Mouse (Mus musculus): Measurements from ENCODE around the gene Galns. TPM values are rescaled to one million over a fixed set of nuclear protein-coding genes. Genes with fewer than 3 reads are reported as not detected.

The Galns gene
- total and polyA plus RNA-seq, 3 experiments = 16.4 to 25.6 (median 25.6) TPM

DNA sequence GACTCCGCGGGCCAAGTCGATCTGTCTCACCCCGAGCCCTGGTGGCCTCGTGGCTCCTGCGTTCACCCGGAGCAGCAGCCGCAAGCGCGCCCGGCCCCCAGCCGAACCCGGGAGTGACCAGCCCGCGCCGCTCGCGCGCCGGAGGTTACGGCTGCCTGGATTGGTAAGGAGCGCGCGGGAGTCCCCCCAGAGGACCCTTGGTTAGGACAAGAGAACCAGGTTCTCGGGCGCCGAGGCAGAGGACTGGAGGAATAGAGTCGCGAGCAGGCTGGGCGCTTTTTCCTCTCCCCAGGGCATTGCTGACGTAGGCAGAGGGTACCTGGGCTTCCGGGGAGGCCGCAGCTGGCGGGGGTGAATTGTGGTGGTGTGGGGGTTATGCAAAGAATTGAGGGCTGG is 43.2 kb downstream of the Galns start:
- dilution Hi-C loops (cut with MboI; ENCODE audit: extremely low pct_ligation_motif_present, extremely low pct_unique_long_range_greater_than_20kb, low sequenced_read_pairs) = no loop called here
- peaks cover 37 to 61% of the 10 kb centered on the region in 2 experiments for H3K36me3 ChIP-seq (replicated peaks in 1 of 2; ENCODE audit: control insufficient read depth in 1 of 2, insufficient read depth in 1 of 2, low read length in 1 of 2)
- in situ Hi-C loops (cut with MboI; ENCODE audit: low pct_ligation_motif_present, low pct_unique_long_range_greater_than_20kb, low sequenced_read_pairs) = no loop called here
- H3K4me3 ChIP-seq (replicated peaks in 1 of 3; ENCODE audit: low read depth in 2 of 3, low read length in 2 of 3, poor library complexity in 1 of 3) = peak overlapping the region; percentile 64 to 99 (median 80)
- peak; percentile 67; the same call in 1 of the 2 replicates for TF ChIP-seq MAZ (IDR thresholded peaks at IDR 0.05; ENCODE audit: low read depth, low read length)
- no peak for TF ChIP-seq ZKSCAN1 (IDR thresholded peaks at IDR 0.05; ENCODE audit: borderline replicate concordance, low read depth, low read length)
- TF ChIP-seq BHLHE40 (IDR thresholded peaks at IDR 0.05; ENCODE audit: low read depth, low read length) = peak; percentile 29; the same call in 1 of the 2 replicates
- TF ChIP-seq MEF2A (IDR thresholded peaks at IDR 0.05; ENCODE audit: borderline replicate concordance, low read depth, low read length) = 0 out of 2 replicates have a peak, but pooled peaks have one; percentile 19
- TF ChIP-seq ELF1 (IDR thresholded peaks at IDR 0.05; ENCODE audit: low read depth, low read length) = peak; percentile 81
- TF ChIP-seq E2F4 (IDR thresholded peaks at IDR 0.05; ENCODE audit: insufficient replicate concordance, low read depth, low read length) = no peak
- TF ChIP-seq ETS1 (conservative IDR thresholded peaks at IDR 0.05; ENCODE audit: low read depth, low read length) = peak; percentile 72
- TF ChIP-seq ZC3H11A (IDR thresholded peaks at IDR 0.05; ENCODE audit: low read depth, low read length) = no peak
- peaks cover 5% of the 10 kb centered on the region for H3K9me3 ChIP-seq (replicated peaks; ENCODE audit: low read length)
- peak; percentile 93 for DNase-seq (ENCODE audit: extremely low read depth)
- peak overlapping the region; percentile 99 for H3K9ac ChIP-seq (ENCODE audit: insufficient read depth, low read depth)
- H3K79me2 ChIP-seq (replicated peaks; ENCODE audit: control insufficient read depth, extremely low read depth, insufficient read depth, poor library complexity, severe bottlenecking) = peaks cover 13% of the 10 kb centered on the region
- peak overlapping the region; percentile 47; the same call in 1 of the 2 replicates for H3K4me2 ChIP-seq (ENCODE audit: insufficient read depth, low read depth, poor library complexity, severe bottlenecking)
- H3K4me1 ChIP-seq (ENCODE audit: control insufficient read depth in 1 of 2, insufficient read depth in 2 of 2) = peaks cover 10 to 36% of the 10 kb centered on the region in 2 experiments; a peak in 3 of 4 replicates
- peak overlapping the region; percentile 99 for H3K27ac ChIP-seq (ENCODE audit: insufficient read depth, low read depth)
- no peaks in the 10 kb centered on the region for H3K27me3 ChIP-seq (replicated peaks)

DNA sequence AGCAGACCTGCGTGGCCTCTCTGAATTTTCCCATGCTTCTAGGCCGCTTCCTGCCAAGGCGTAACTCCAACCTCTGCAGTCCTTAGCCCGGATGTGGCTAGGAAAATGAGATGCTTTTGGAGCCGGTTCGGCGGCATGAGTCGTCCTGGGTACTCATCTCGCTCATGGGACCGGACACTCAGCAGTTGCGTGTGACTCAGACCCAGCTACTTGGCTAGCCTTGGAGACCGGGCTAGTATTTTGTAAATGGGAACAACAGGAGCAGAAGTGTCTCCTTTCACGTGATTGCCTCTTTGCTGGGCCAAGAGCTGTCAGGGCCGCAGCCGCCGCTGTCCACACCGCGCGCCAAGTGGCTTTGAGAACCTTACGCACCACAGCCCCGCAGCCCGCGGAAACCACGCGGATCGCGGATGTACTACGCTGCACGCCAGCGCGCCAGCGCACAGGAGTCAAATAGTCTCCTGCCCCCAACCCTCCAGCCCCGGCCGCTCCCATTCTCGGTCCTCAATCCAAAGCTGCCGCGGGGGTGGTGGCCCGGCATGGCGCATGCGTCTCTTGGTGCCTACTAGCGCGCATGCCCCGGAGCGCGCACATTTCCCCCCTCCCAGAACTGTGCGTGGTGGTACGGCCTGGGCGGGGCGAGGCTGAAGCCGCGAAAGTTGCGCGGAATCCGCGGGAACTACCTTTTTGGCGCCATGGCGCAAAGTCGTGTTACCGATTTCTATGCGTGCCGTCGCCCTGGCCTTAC is 43.7 kb downstream of the Galns start, which contains the start of gene Cdt1:
Cdt1 (plus strand) TSS at position 655 of the 748 bp plus-strand sequence.
- Histone ChIP-seq H3K4me3 (replicated peaks in 1 of 3; ENCODE audit: low read depth in 2 of 3, low read length in 2 of 3, poor library complexity in 1 of 3) (peak within 1 kb of the TSS; percentile 74 to 99 (median 80)), H3K27me3 (replicated peaks) (no peaks in the 10 kb centered on the region), H3K4me2 (ENCODE audit: insufficient read depth, low read depth, poor library complexity, severe bottlenecking) (peak within 1 kb of the TSS; percentile 47), H3K9me3 (replicated peaks; ENCODE audit: low read length) (peaks cover 5% of the 10 kb centered on the region), H3K27ac (ENCODE audit: insufficient read depth, low read depth) (peak within 1 kb of the TSS; percentile 99), H3K79me2 (replicated peaks; ENCODE audit: control insufficient read depth, extremely low read depth, insufficient read depth, poor library complexity, severe bottlenecking) (peaks cover 13% of the 10 kb centered on the region), H3K36me3 (replicated peaks in 1 of 2; ENCODE audit: control insufficient read depth in 1 of 2, insufficient read depth in 1 of 2, low read length in 1 of 2) (peaks cover 34 to 57% of the 10 kb centered on the region in 2 experiments), H3K4me1 (ENCODE audit: control insufficient read depth in 1 of 2, insufficient read depth in 2 of 2) (peaks cover 9 to 30% of the 10 kb centered on the region in 2 experiments; a peak in 3 of 4 replicates), H3K9ac (ENCODE audit: insufficient read depth, low read depth) (peak within 1 kb of the TSS; percentile 99)
- in situ Hi-C loops (cut with MboI; ENCODE audit: low pct_ligation_motif_present, low pct_unique_long_range_greater_than_20kb, low sequenced_read_pairs) = no loop called here
- dilution Hi-C loops (cut with MboI; ENCODE audit: extremely low pct_ligation_motif_present, extremely low pct_unique_long_range_greater_than_20kb, low sequenced_read_pairs) = no loop called here
- DNase-seq (ENCODE audit: extremely low read depth) = peak; percentile 95
- TF ChIP-seq HCFC1 (IDR thresholded peaks at IDR 0.05; ENCODE audit: low read depth, low read length) (peak; percentile 77), ZKSCAN1 (IDR thresholded peaks at IDR 0.05; ENCODE audit: borderline replicate concordance, low read depth, low read length) (no peak), TBP (conservative IDR thresholded peaks at IDR 0.05; ENCODE audit: low read depth, low read length) (peak; percentile 73), MAFK (IDR thresholded peaks at IDR 0.05; ENCODE audit: insufficient replicate concordance, low read length) (no peak), MYC (IDR thresholded peaks at IDR 0.05; ENCODE audit: low read depth, low read length) (no peak; the same call in 1 of the 2 replicates), GABPA (IDR thresholded peaks at IDR 0.05; ENCODE audit: insufficient replicate concordance, low read depth, low read length) (no peak), SIN3A (IDR thresholded peaks at IDR 0.05; ENCODE audit: low read length) (peak; percentile 93), RCOR1 (conservative IDR thresholded peaks at IDR 0.05; ENCODE audit: low read depth, low read length) (peak; percentile 53; the same call in 1 of the 2 replicates), CHD2 (IDR thresholded peaks at IDR 0.05; ENCODE audit: low read length) (peak; percentile 62), POLR2AphosphoS2 (IDR thresholded peaks at IDR 0.05; ENCODE audit: low read depth, low read length) (no peak; the same call in 1 of the 2 replicates), KAT2A (IDR thresholded peaks at IDR 0.05; ENCODE audit: insufficient replicate concordance, low read length) (peak; percentile 87), E2F4 (IDR thresholded peaks at IDR 0.05; ENCODE audit: insufficient replicate concordance, low read depth, low read length) (peak; percentile 99), USF2 (conservative IDR thresholded peaks at IDR 0.05; ENCODE audit: low read depth, low read length) (no peak), ZMIZ1 (IDR thresholded peaks at IDR 0.05; ENCODE audit: low read depth, low read length) (peak; percentile 96), NRF1 (IDR thresholded peaks at IDR 0.05; ENCODE audit: low read depth, low read length) (peak; percentile 97), MAX (IDR thresholded peaks at IDR 0.05; ENCODE audit: low read length) (peak; percentile 91), BHLHE40 (IDR thresholded peaks at IDR 0.05; ENCODE audit: low read depth, low read length) (peak; percentile 55), POLR2A (IDR thresholded peaks at IDR 0.05; ENCODE audit: low read depth, low read length) (peak; percentile 90), IRF4 (IDR thresholded peaks at IDR 0.05; ENCODE audit: low read depth, low read length) (peak; percentile 66), ELF1 (IDR thresholded peaks at IDR 0.05; ENCODE audit: low read depth, low read length) (peak; percentile 48), JUND (conservative IDR thresholded peaks at IDR 0.05; ENCODE audit: low read depth, low read length) (no peak), TCF12 (IDR thresholded peaks at IDR 0.05; ENCODE audit: low read depth, low read length) (peak; percentile 90), CHD1 (IDR thresholded peaks at IDR 0.05; ENCODE audit: low read depth, low read length) (peak; percentile 98), NELFE (IDR thresholded peaks at IDR 0.05; ENCODE audit: low read depth, low read length) (peak; percentile 87), MEF2A (IDR thresholded peaks at IDR 0.05; ENCODE audit: borderline replicate concordance, low read depth, low read length) (peak; percentile 42; the same call in 1 of the 2 replicates), MAZ (IDR thresholded peaks at IDR 0.05; ENCODE audit: low read depth, low read length) (0 out of 2 replicates have a peak, but pooled peaks have one; percentile 65)
